Mouse (Mus musculus): ENCODE data around the gene Fam111a.

The Fam111a gene

GRCm38 (mm10) chr19:12564197-12564596 is 18.7 kb downstream of the Fam111a start:
- DNase-seq (ENCODE audit: low read depth), result no peak

GRCm38 (mm10) chr19:12567011-12567410 is 21.5 kb downstream of the Fam111a start:
- DNase-seq (ENCODE audit: low read depth), result peak; percentile 42

- DNase-seq (ENCODE audit: low read depth), result no peak
These were observed 25.3 kb downstream of the Fam111a start for GRCm38 (mm10) chr19:12570866-12571265.

GRCm38 (mm10) chr19:12571687-12572086 is 26.1 kb downstream of the Fam111a start:
- DNase-seq (ENCODE audit: low read depth), result no peak

GRCm38 (mm10) chr19:12572614-12573265 is 27.2 kb downstream of the Fam111a start:
- peak; percentile 80 for DNase-seq (ENCODE audit: low read depth)

DNA sequence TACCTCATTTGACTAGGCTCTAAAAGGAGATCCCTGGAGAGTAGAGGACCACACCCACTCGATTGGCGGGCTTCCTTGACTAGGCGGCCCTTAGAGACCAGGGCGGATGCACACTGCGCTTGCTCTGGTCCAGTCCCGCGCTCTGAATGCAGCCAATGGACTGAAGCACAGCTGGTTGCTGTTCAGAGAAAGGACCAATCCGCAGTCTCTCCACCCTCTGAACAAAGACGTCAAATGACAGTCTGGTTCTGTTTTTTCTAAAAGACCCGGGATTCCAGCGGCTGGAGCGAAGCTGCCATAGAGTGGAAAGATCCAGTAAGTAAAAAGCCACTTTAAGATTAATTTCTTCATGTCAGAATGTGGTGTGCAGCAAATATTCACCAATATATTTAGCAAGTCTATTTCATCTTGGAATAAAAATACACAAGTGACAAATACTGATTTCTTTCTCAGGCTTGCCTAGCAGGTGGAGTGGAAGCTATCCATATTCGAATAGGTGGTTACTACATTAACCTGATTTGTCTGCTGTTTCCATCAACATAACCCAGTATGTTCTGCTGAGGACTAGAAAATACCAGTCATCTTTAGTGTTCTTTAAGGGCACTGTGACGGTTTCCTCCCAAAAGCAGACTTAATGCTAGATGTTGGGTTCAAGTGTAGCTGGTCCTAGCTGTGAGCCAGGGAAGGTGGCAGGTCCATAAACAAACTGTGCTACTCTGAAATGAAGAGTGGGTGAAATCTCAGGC is 27.9 kb downstream of the Fam111a start:
- peak; percentile 98 for DNase-seq (ENCODE audit: low read depth)

GRCm38 (mm10) chr19:12574012-12574407 is 28.5 kb downstream of the Fam111a start:
- DNase-seq (ENCODE audit: low read depth), result peak; percentile 76

DNA sequence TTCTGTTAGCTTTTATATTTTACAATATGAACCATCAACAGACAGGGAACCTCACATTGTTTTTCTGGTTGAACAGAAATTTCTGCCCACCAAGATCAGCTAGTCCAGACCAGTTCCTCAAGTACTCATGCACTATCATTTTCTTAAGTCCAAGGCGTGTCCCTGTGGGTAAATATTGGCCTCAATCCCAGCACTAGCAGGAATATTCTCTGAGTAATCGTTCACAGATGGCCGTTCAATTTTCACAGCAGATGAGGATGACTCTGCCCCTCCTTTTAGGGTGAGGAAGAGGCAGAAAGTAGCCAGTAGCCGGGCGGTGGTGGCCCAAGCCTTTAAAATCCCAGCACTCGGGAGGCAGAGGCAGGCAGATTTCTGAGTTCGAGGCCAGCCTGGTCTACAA is 29.6 kb downstream of the Fam111a start:
- DNase-seq (ENCODE audit: low read depth), result peak; percentile 94

- DNase-seq (ENCODE audit: low read depth), result peak; percentile 35
These were observed 30.0 kb downstream of the Fam111a start for GRCm38 (mm10) chr19:12575514-12575913.

DNA sequence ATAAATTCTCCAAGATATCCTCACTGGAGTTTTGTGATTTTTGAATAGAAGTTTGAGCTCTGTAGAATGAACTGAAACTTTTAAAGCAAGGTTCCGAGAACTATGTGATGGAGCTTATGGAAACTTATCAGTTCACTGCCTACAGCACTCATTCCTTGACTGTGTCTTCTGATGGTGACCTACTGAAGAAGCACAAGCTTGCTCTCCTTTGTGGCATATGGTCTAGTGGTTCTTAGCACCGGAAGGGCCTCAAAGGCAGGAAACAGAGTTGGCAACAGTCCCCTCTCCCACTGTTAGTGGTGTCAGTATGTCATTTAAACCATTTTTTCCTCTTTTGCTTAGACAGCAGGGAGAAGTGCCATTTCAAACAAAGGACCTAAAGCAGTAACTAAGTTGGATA is 31.1 kb downstream of the Fam111a start:
- no peak for DNase-seq (ENCODE audit: low read depth)

GRCm38 (mm10) chr19:12585310-12585709 is 39.8 kb downstream of the Fam111a start:
- no peak for DNase-seq (ENCODE audit: low read depth)

GRCm38 (mm10) chr19:12591908-12592307 is 46.4 kb downstream of the Fam111a start:
- DNase-seq (ENCODE audit: low read depth), result peak; percentile 92

DNA sequence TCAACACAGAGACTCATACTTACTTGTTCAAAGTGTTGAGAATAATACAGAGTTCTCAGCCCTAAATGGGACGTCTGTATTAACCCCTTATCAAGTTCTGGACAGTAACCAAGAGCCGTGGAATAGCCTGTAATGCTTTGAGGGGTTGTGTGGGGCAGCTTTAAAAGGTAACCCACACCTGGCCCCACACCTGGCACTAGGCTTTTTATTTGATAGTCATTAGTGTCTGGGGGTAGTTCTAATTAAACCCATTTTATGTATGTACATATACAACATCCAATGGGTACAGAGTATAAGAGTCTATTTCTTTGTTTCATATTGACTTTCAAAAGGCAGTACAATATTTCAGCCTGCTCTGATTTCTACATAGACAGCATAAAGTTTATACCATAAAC is 49.6 kb downstream of the Fam111a start:
- DNase-seq (ENCODE audit: low read depth), result no peak

DNA sequence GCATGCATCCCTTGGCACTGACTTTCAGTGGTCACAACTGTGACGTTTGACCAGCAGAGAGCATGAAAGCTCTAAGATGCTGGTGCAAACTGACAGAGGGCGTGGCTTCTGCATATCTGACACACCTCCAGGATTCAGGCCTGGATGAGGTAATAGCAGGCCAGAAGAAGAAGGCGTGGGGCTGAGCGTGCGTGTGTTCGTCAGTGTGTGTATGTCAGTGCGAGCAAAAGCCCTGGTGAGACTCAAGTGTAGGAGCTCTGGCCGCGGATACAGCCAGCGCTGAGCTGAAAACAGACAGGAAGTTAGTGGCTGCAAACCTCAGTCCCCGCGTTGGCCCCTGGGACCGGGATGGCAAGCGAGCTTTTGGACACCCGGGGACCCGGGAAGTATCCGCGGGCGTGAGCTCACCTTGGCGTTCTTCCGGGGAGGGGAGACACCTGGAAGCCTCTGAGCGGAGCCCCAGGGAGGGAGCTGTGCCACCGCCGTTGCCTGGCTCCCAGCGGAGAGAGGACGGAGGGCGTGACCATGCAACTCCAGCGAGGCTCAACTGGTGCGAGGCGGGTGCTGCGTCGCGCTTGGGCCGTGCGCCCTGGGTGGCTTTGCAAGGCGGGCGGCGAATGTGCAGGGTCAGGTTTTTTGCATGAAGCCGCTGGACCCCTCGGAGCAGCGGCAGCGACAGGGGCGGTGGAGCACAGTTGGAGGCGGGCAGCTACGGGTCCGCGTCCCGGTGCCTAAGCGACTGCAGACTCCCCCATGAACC is 50.2 kb downstream of the Fam111a start:
- peak; percentile 95 for DNase-seq (ENCODE audit: low read depth)

- no peak for DNase-seq (ENCODE audit: low read depth)
These were observed 50.9 kb downstream of the Fam111a start for GRCm38 (mm10) chr19:12596290-12597072.

- no peak for DNase-seq (ENCODE audit: low read depth)
These were observed 51.5 kb downstream of the Fam111a start for GRCm38 (mm10) chr19:12597073-12597405.

DNA sequence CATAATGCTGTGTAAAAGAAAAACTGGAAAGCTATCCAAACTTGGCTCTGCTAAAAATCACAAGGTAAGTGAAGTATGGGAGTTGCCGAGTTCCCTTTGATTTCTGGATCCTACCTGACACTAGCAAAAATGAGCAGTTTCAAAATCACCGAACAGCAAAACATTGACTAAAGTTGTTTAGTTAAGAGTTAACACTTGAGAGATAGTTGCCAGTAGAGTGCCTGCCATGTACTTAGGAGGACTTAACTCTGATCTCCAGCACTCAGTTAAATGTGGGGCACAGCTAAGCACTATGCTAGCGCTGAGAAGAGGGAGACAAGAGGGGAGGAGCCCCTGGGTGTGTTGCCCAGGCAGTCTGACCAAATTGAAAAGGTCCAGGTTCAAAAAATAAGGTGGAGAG is 53.1 kb downstream of the Fam111a start:
- no peak for DNase-seq (ENCODE audit: low read depth)

GRCm38 (mm10) chr19:12599674-12600073 is 54.1 kb downstream of the Fam111a start, which contains the start of gene Gm4952:
Gene Gm4952, plus strand, starts transcription at chr19:12599974.
- no peak for DNase-seq (ENCODE audit: low read depth)

DNA sequence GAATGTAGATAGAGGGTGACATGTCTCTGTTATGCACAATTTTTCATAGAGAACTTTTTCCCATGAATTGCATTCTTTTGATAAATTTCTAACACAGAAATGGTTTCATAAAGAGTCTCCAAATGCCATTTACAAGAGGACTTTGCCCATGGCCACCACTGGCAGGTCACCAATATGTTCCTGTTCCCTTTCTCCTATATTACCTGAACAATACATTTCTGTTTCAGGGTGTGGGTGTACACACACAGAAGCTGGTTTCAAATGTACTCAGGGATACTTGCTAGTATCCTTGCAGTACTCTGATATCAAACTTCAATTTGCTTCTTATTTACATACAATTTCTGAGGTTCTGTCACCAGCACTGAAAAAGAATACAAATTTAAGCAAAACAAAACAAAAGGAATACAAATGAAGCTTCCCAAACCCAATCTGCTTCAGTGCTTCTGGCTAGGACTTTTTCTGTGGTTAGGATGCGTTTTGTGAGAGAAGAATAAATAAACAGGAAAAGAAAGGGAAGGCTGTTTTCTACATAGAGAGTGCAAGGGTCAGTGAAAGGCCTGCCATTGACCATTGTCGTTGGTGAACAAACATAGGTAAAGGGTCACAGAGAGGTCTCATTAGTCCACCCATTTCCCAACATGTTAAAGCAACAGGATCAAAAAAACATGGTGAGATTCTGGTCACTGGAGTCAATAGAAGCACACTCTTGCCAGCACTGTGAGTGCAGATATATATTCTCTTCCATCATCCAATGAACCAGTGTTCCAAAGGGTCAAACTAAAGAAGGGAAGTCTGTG is 55.3 kb downstream of the Fam111a start:
- DNase-seq (ENCODE audit: low read depth), result no peak

DNA sequence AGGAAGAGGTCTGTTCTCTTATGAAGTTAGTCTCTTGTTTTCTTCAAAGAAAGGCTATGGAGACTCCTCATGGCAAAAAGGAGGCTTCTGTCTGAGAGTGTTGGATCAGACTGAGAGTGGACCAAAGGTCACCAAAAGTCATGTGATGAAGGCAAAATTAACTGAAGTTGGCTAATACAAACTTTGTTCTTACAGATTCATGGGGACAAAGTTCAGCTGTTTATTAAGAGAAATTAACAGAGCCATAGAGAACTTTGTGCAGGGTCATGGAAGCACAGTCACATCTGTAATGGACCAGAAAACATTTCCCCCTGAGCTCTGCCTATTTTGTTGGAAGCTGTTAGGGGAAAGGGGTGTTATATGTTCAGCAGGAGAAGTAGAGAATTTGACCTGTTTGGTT is 62.8 kb downstream of the Fam111a start:
- DNase-seq (ENCODE audit: low read depth), result no peak

DNA sequence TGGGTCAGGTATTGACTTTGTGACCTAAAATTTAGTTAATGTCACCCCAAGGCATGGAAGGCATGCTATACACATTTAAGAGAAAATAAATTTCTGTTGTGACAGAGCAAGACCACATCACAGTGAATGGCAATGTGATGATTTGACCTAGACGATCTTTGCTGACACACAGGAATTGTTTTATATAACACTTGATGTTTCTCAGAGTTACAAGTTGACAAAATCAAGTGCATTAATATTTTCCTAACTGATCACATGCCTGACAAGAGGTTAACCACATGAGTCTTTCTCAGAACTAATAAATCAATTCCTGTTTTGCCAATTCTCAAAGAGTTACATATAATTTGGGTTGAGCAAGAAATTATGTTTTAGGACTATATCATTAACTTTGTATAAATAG is 68.1 kb downstream of the Fam111a start:
- no peak for DNase-seq (ENCODE audit: low read depth)
